19 mouse cellular contexts compared by ENCODE assay signal in genomic region chr10:9992798-9993197, GRCm38 (mm10).
DNase-seq lines count a peak whose midpoint lies in the region; ATAC-seq and TF ChIP-seq lines count a peak whose summit lies in the region.
"Had no signal": no experiment of that assay in that cellular context is flagged by ENCODE, and none has a peak within 500 bp of the region (broad histone marks: within the 10 kb centered on the region; RNA-seq: fewer than 3 reads in every experiment).

No protein-coding gene starts in this region.

- H3K4me3 ChIP-seq in forebrain, embryonic 14.5 days (ENCODE audit: low read depth, low read length) = no peak overlapping the region
- H3K4me3 ChIP-seq in forebrain, embryonic 12.5 days (replicated peaks) = no peak overlapping the region
- H3K4me3 ChIP-seq in midbrain, embryonic 12.5 days = no peak overlapping the region
- no peak overlapping the region for H3K4me3 ChIP-seq in midbrain, postnatal 0 days (ENCODE audit: low read depth, low read length)
- no peak overlapping the region for H3K4me3 ChIP-seq in neural tube, embryonic 13.5 days
- H3K4me3 ChIP-seq in cerebellum, adult 2 months (replicated peaks; ENCODE audit: insufficient read depth, low read depth, low read length) = no peak overlapping the region
- H3K4me3 ChIP-seq: embryonic facial prominence, embryonic 13.5 days; forebrain, embryonic 15.5 days; gastrocnemius, adult 2 months; heart, embryonic 12.5 days; hindbrain, embryonic 10.5 days; hindbrain, embryonic 15.5 days had no signal

- H3K36me3 ChIP-seq in forebrain, embryonic 14.5 days (ENCODE audit: control insufficient read depth, insufficient read depth, low read length) = no peaks in the 10 kb centered on the region
- no peaks in the 10 kb centered on the region for H3K36me3 ChIP-seq in forebrain, embryonic 12.5 days (replicated peaks)
- no peaks in the 10 kb centered on the region for H3K36me3 ChIP-seq in midbrain, embryonic 12.5 days
- no peaks in the 10 kb centered on the region for H3K36me3 ChIP-seq in midbrain, postnatal 0 days (ENCODE audit: insufficient read depth, low read length)
- no peaks in the 10 kb centered on the region for H3K36me3 ChIP-seq in neural tube, embryonic 13.5 days
- H3K36me3 ChIP-seq: embryonic facial prominence, embryonic 13.5 days; forebrain, embryonic 15.5 days; heart, embryonic 12.5 days; hindbrain, embryonic 10.5 days; hindbrain, embryonic 15.5 days had no signal

- no peak overlapping the region for H3K9ac ChIP-seq in forebrain, embryonic 14.5 days (ENCODE audit: low read length)
- H3K9ac ChIP-seq in forebrain, embryonic 12.5 days = no peak overlapping the region
- no peak overlapping the region for H3K9ac ChIP-seq in midbrain, embryonic 12.5 days (replicated peaks)
- H3K9ac ChIP-seq in midbrain, postnatal 0 days (replicated peaks; ENCODE audit: low read length, poor library complexity, severe bottlenecking) = no peak overlapping the region
- no peak overlapping the region for H3K9ac ChIP-seq in neural tube, embryonic 13.5 days
- H3K9ac ChIP-seq: embryonic facial prominence, embryonic 13.5 days; forebrain, embryonic 15.5 days; heart, embryonic 12.5 days; hindbrain, embryonic 15.5 days had no signal

- H3K27ac ChIP-seq in forebrain, embryonic 14.5 days (ENCODE audit: low read depth, low read length) = no peak overlapping the region
- no peak overlapping the region for H3K27ac ChIP-seq in forebrain, embryonic 12.5 days
- H3K27ac ChIP-seq in midbrain, embryonic 12.5 days (replicated peaks) = no peak overlapping the region
- H3K27ac ChIP-seq in midbrain, postnatal 0 days (ENCODE audit: low read depth, low read length) = no peak overlapping the region
- no peak overlapping the region for H3K27ac ChIP-seq in neural tube, embryonic 13.5 days (replicated peaks)
- no peak overlapping the region for H3K27ac ChIP-seq in cerebellum, adult 2 months (ENCODE audit: insufficient read depth, low read length)
- H3K27ac ChIP-seq: embryonic facial prominence, embryonic 13.5 days; forebrain, embryonic 15.5 days; gastrocnemius, adult 2 months; hindbrain, embryonic 10.5 days; hindbrain, embryonic 15.5 days had no signal

- DNase-seq in forebrain, embryonic 14.5 days (ENCODE audit: low spot score) = peak; percentile 31
- no peak for DNase-seq in midbrain, postnatal 0 days (ENCODE audit: low spot score)
- DNase-seq in embryo, embryonic 9.5 days (ENCODE audit: extremely low spot score) = no peak
- DNase-seq in cerebellum, adult 2 months = no peak
- DNase-seq: adrenal gland, postnatal 14 days; cerebellum, adult 8-10 months; cerebellum, postnatal 25 days; gastrocnemius, adult 2 months; gastrocnemius, postnatal 25 days had no signal

- no peaks in the 10 kb centered on the region for H3K9me3 ChIP-seq in forebrain, embryonic 14.5 days (replicated peaks; ENCODE audit: control insufficient read depth, low read length)
- H3K9me3 ChIP-seq in forebrain, embryonic 12.5 days = no peaks in the 10 kb centered on the region
- no peaks in the 10 kb centered on the region for H3K9me3 ChIP-seq in midbrain, embryonic 12.5 days
- no peaks in the 10 kb centered on the region for H3K9me3 ChIP-seq in midbrain, postnatal 0 days (ENCODE audit: low read length)
- H3K9me3 ChIP-seq in neural tube, embryonic 13.5 days = no peaks in the 10 kb centered on the region
- H3K9me3 ChIP-seq: embryonic facial prominence, embryonic 13.5 days; forebrain, embryonic 15.5 days; heart, embryonic 12.5 days; hindbrain, embryonic 10.5 days; hindbrain, embryonic 15.5 days had no signal

- 54% methylated on average over 2 of the region's 2 CpGs for WGBS in forebrain, embryonic 14.5 days
- 68% methylated on average over 2 of the region's 2 CpGs for WGBS in forebrain, embryonic 12.5 days
- WGBS in midbrain, embryonic 12.5 days = 63% methylated on average over 2 of the region's 2 CpGs
- WGBS in midbrain, postnatal 0 days = 47% methylated on average over 2 of the region's 2 CpGs
- whole genome bisulfite sequencing in neural tube, embryonic 13.5 days = 64% methylated on average over 2 of the region's 2 CpGs
- 66% methylated on average over 2 of the region's 2 CpGs for WGBS in cerebellum, adult 2 months

- H3K4me1 ChIP-seq in forebrain, embryonic 14.5 days (ENCODE audit: control insufficient read depth, insufficient read depth, low read length) = no peaks in the 10 kb centered on the region
- no peaks in the 10 kb centered on the region for H3K4me1 ChIP-seq in forebrain, embryonic 12.5 days
- 0 out of 2 replicates have a peak, but pooled peaks cover 6% of the 10 kb centered on the region for H3K4me1 ChIP-seq in midbrain, embryonic 12.5 days
- no peaks in the 10 kb centered on the region for H3K4me1 ChIP-seq in midbrain, postnatal 0 days (ENCODE audit: insufficient read depth, low read length)
- 0 out of 2 replicates have a peak, but pooled peaks cover 6% of the 10 kb centered on the region for H3K4me1 ChIP-seq in neural tube, embryonic 13.5 days (replicated peaks)
- H3K4me1 ChIP-seq in cerebellum, adult 2 months (ENCODE audit: control insufficient read depth, insufficient read depth, low read length) = no peaks in the 10 kb centered on the region
- H3K4me1 ChIP-seq: embryonic facial prominence, embryonic 13.5 days; forebrain, embryonic 15.5 days; heart, embryonic 12.5 days; hindbrain, embryonic 10.5 days; hindbrain, embryonic 15.5 days had no signal

- no peak for TF ChIP-seq CTCF in midbrain, postnatal 0 days (IDR thresholded peaks at IDR 0.05)
- no peak for TF ChIP-seq CTCF in cerebellum, adult 2 months (IDR thresholded peaks at IDR 0.05; ENCODE audit: borderline replicate concordance, insufficient read depth, low read depth, low read length)

- TF ChIP-seq POLR2A in cerebellum, adult 2 months (IDR thresholded peaks at IDR 0.05; ENCODE audit: borderline replicate concordance, insufficient read depth, low read length) = no peak

- no peak overlapping the region for H3K4me2 ChIP-seq in forebrain, embryonic 14.5 days (ENCODE audit: low read length)
- no peak overlapping the region for H3K4me2 ChIP-seq in forebrain, embryonic 12.5 days
- H3K4me2 ChIP-seq in midbrain, embryonic 12.5 days (replicated peaks) = no peak overlapping the region
- H3K4me2 ChIP-seq in midbrain, postnatal 0 days (ENCODE audit: low read depth, low read length, poor library complexity, severe bottlenecking) = no peak overlapping the region
- no peak overlapping the region for H3K4me2 ChIP-seq in neural tube, embryonic 13.5 days
- H3K4me2 ChIP-seq: embryonic facial prominence, embryonic 13.5 days; forebrain, embryonic 15.5 days; heart, embryonic 12.5 days; hindbrain, embryonic 15.5 days had no signal

- no peak for ATAC-seq in forebrain, embryonic 14.5 days
- ATAC-seq in forebrain, embryonic 12.5 days (ENCODE audit: low FRiP score) = no peak
- ATAC-seq in midbrain, embryonic 12.5 days (ENCODE audit: low FRiP score, low read depth) = 0 out of 2 replicates have a peak, but pooled peaks have one; percentile 30
- no peak for ATAC-seq in midbrain, postnatal 0 days (ENCODE audit: low FRiP score)
- peak; percentile 36; the same call in 1 of the 2 replicates for ATAC-seq in neural tube, embryonic 13.5 days (ENCODE audit: low read depth)
- ATAC-seq: forebrain, embryonic 15.5 days; inflammation-experienced regulatory T-cells, adult 6 months; intestine, postnatal 0 days had no signal

- no peaks in the 10 kb centered on the region for H3K27me3 ChIP-seq in forebrain, embryonic 14.5 days (replicated peaks; ENCODE audit: control insufficient read depth, insufficient read depth, low read length)
- H3K27me3 ChIP-seq in forebrain, embryonic 12.5 days = no peaks in the 10 kb centered on the region
- no peaks in the 10 kb centered on the region for H3K27me3 ChIP-seq in midbrain, embryonic 12.5 days
- no peaks in the 10 kb centered on the region for H3K27me3 ChIP-seq in midbrain, postnatal 0 days (ENCODE audit: insufficient read depth, low read length)
- no peaks in the 10 kb centered on the region for H3K27me3 ChIP-seq in neural tube, embryonic 13.5 days
- no peaks in the 10 kb centered on the region for H3K27me3 ChIP-seq in cerebellum, adult 2 months (ENCODE audit: control insufficient read depth, insufficient read depth, low read length)
- H3K27me3 ChIP-seq: embryonic facial prominence, embryonic 13.5 days; forebrain, embryonic 15.5 days; heart, embryonic 12.5 days; hindbrain, embryonic 15.5 days had no signal

Comparison
In these comparisons a context has a peak if more than half of its experiments do, and no peak if none do; other contexts are left out.
1. ATAC-seq: peak in midbrain, embryonic 12.5 days (single experiment) and neural tube, embryonic 13.5 days (single experiment); none in forebrain, embryonic 14.5 days (single experiment), forebrain, embryonic 12.5 days (single experiment) and midbrain, postnatal 0 days (single experiment).